Mouse (Mus musculus) testis, adult 2 months (tissue): ENCODE results near the gene Tmem51. TPM values are rescaled to one million over a fixed set of nuclear protein-coding genes. Genes with fewer than 3 reads are reported as not detected.

Experiments used
- H3K27ac ChIP-seq: fragments of 200-500 bp; 2 replicates; pipeline ENCODE4 v1.5.1; 2012; ENCODE audit warnings: low read depth, low read length; ENCODE audit not compliant: control insufficient read depth, insufficient read depth
- H3K27me3 ChIP-seq: fragments of 200-500 bp; 2 replicates; pipeline ENCODE4 v1.6.1; 2012; ENCODE audit warnings: mild to moderate bottlenecking, low read length, moderate library complexity; ENCODE audit not compliant: control insufficient read depth, insufficient read depth
- H3K36me3 ChIP-seq: fragments of 200-500 bp; 2 replicates; pipeline ENCODE4 v1.6.1; 2012; ENCODE audit warnings: mild to moderate bottlenecking, low read length; ENCODE audit not compliant: control insufficient read depth, insufficient read depth
- H3K4me1 ChIP-seq: fragments of 200-500 bp; 2 replicates; pipeline ENCODE4 v1.6.1; 2012; ENCODE audit warnings: low read length; ENCODE audit not compliant: control insufficient read depth, insufficient read depth
- H3K4me3 ChIP-seq: fragments of 200-500 bp; 2 replicates; pipeline ENCODE4 v1.5.1; 2012; ENCODE audit warnings: low read depth, mild to moderate bottlenecking, low read length, moderate library complexity, mixed read lengths; ENCODE audit not compliant: control insufficient read depth
- CTCF ChIP-seq: fragments of 200-500 bp; IDR thresholded peaks from 2 replicates; pipeline ENCODE4 v1.5.1; 2012; ENCODE audit warnings: low read depth, mild to moderate bottlenecking, inconsistent platforms, low read length, moderate library complexity; ENCODE audit not compliant: control insufficient read depth, insufficient read depth, insufficient replicate concordance
- POLR2A ChIP-seq: fragments of 200-500 bp; IDR thresholded peaks from 2 replicates; pipeline ENCODE4 v1.6.1; 2012; ENCODE audit warnings: low read depth, mild to moderate bottlenecking, inconsistent platforms, low read length, moderate library complexity; ENCODE audit not compliant: control insufficient read depth
- polyA plus RNA-seq: library from polyadenylated mRNA; depleted of rRNA; stranded (reverse); fragments of >200 nt; gene quantifications from 2 replicates; pipeline ENCODE4 v1.2.3, GENCODE M21; 2012

Gene Tmem51
- polyA plus RNA-seq, 1 experiment = 2.3 TPM

- H3K4me1 ChIP-seq = peaks cover 17% of the 10 kb centered on the region
- H3K4me3 ChIP-seq = no peak overlapping the region
- no peak overlapping the region for H3K27ac ChIP-seq
- H3K36me3 ChIP-seq = no peaks in the 10 kb centered on the region
- no peaks in the 10 kb centered on the region for H3K27me3 ChIP-seq
- TF ChIP-seq POLR2A (no peak), CTCF (no peak)
Observed at GRCm38 (mm10) chr4:142049963-142050362, 34.1 kb downstream of the Tmem51 start.

DNA sequence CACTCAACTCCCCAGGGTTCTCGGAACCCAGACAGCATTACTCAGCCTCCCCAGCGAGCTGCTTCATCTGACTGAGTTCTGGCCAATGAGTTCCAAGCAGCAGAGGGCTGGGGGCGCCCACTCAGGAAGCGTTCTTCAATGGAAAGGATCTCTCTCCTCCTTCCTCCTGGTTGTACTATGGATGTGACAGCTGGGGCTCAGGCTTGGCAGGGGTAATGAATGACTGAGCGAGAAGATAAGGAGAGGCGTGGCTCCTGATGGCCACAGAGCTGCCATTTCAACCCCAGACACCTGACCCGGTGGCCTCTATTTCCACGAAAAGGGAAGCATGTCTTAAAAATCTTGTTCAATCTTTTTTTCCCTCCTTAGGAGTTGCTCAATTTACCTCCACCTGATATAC lies 35.7 kb downstream of the Tmem51 start:
- no peak overlapping the region for H3K4me3 ChIP-seq
- H3K27me3 ChIP-seq = no peaks in the 10 kb centered on the region
- peaks cover 14% of the 10 kb centered on the region for H3K4me1 ChIP-seq
- TF ChIP-seq POLR2A (no peak), CTCF (no peak)
- no peaks in the 10 kb centered on the region for H3K36me3 ChIP-seq
- no peak overlapping the region for H3K27ac ChIP-seq

DNA sequence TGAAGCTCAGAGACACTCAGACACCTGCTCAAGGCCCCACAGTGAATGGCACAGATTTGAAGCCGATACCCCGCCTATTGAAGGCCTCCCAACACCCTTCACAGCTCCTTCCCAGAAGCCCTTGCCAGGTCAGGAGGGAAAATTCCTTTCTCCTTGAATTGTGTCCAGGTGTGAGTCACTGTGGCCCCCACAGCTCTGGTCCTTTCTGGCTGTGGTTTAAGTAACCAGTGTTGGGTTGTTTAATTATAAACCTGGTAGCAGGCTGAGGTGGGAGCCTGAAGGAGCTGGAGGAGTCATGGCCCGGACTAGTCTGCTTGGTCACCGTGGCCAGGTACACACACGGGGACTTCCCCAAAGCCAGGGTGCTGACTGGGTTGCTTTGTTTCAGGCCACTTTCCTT lies 37.1 kb downstream of the Tmem51 start:
- peaks cover 7% of the 10 kb centered on the region; the same call in 1 of the 2 replicates for H3K4me1 ChIP-seq

GRCm38 (mm10) chr4:142046496-142046895 lies 37.6 kb downstream of the Tmem51 start:
- TF ChIP-seq POLR2A = no peak
- no peak for TF ChIP-seq CTCF
- Histone ChIP-seq H3K27me3 (no peaks in the 10 kb centered on the region), H3K4me3 (no peak overlapping the region), H3K36me3 (no peaks in the 10 kb centered on the region), H3K27ac (no peak overlapping the region), H3K4me1 (peaks cover 7% of the 10 kb centered on the region; the same call in 1 of the 2 replicates)

More for the DNA sequence above, 37.1 kb downstream of the Tmem51 start:
- H3K27me3 ChIP-seq = no peaks in the 10 kb centered on the region
- no peak overlapping the region for H3K4me3 ChIP-seq
- H3K36me3 ChIP-seq = no peaks in the 10 kb centered on the region
- H3K27ac ChIP-seq = no peak overlapping the region
- TF ChIP-seq CTCF (no peak), POLR2A (no peak)

GRCm38 (mm10) chr4:142045595-142046163 lies 38.4 kb downstream of the Tmem51 start:
- H3K27me3 ChIP-seq = no peaks in the 10 kb centered on the region
- no peak overlapping the region for H3K27ac ChIP-seq
- peaks cover 7% of the 10 kb centered on the region; the same call in 1 of the 2 replicates for H3K4me1 ChIP-seq
- TF ChIP-seq CTCF (no peak), POLR2A (no peak)
- no peaks in the 10 kb centered on the region for H3K36me3 ChIP-seq
- H3K4me3 ChIP-seq = no peak overlapping the region

DNA sequence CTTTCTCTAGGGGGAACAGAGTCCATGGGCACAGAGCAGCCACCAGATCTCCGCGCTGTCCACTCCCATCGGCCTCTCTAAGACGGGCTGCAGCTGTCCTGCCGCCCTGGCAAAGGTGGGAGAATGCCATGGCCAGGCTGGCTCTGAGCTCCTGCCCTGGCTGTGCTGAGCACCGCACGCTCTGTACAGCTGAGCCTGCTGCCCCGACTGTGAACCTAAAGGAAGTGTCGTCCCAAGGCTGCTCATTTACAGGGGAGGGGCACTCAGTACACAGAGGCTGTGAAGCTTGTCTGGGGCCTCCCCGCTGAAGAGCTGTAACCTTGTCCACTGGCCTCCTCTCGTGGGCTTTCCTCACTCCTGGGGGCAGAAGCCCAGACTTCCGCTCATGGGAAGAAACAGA lies 39.7 kb downstream of the Tmem51 start:
- Histone ChIP-seq H3K27me3 (no peaks in the 10 kb centered on the region), H3K4me1 (peaks cover 7% of the 10 kb centered on the region; the same call in 1 of the 2 replicates), H3K4me3 (no peak overlapping the region), H3K27ac (no peak overlapping the region), H3K36me3 (no peaks in the 10 kb centered on the region)
- TF ChIP-seq CTCF = no peak
- no peak for TF ChIP-seq POLR2A

DNA sequence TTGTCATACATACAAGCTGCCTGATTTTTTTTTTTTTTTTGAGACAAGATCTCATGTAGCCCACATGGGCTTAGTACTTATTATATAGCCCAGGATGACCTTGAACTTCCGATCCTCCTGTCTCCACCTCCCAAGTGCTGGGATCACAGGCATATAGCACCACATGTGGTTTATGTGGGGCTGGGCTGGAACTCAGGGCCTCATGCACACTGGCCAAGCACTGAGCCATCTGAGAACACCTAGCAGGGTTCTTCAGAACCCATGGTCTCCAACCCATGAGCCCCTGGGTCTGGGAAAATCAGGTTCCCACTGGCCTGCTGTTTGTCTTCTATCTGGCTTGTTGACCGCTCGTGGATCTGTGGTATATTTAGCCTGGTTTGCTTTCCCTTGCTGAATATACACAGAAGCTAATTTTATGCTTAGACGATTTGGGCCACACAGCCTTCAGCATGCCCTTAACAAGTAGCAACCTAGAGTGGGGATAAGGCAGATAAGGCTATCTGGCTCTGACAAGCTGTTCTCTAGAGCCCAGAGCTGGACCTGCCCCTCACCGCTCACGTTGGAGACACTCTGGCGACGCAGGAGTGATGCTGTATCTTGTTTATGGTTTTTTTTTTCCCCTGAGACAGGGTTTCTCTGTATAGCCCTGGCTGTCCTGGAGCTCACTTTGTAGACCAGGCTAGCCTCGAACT lies 44.3 kb downstream of the Tmem51 start:
- H3K4me1 ChIP-seq = no peaks in the 10 kb centered on the region

More for the DNA sequence above, 44.3 kb downstream of the Tmem51 start:
- H3K27ac ChIP-seq = no peak overlapping the region
- H3K27me3 ChIP-seq = no peaks in the 10 kb centered on the region
- no peak overlapping the region for H3K4me3 ChIP-seq
- no peaks in the 10 kb centered on the region for H3K36me3 ChIP-seq
- no peak for TF ChIP-seq CTCF
- TF ChIP-seq POLR2A = no peak
